Mouse (Mus musculus) lung, postnatal 14 days (tissue): ENCODE data around the gene Nfil3.

Experiments used
- DNase-seq: peaks from one replicate; pipeline ENCODE4 v3.0.0; 2021

Gene Nfil3

GRCm38 (mm10) chr13:52929209-52930171 is 51.4 kb downstream of the Nfil3 start, which contains the start of gene Auh:
Gene Auh, minus strand, starts transcription at chr13:52929681.
- DNase-seq: peak; percentile 91

GRCm38 (mm10) chr13:52928392-52928791 is 52.5 kb downstream of the Nfil3 start:
- DNase-seq: no peak

- no peak for DNase-seq
These were observed 56.4 kb downstream of the Nfil3 start for GRCm38 (mm10) chr13:52924457-52924856.

GRCm38 (mm10) chr13:52921966-52922365 is 58.9 kb downstream of the Nfil3 start:
- DNase-seq: no peak

GRCm38 (mm10) chr13:52921065-52921825 is 59.6 kb downstream of the Nfil3 start:
- no peak for DNase-seq

GRCm38 (mm10) chr13:52919790-52920352 is 61.0 kb downstream of the Nfil3 start:
- no peak for DNase-seq

GRCm38 (mm10) chr13:52918333-52918732 is 62.5 kb downstream of the Nfil3 start:
- no peak for DNase-seq
